Mouse (Mus musculus) heart, embryonic 12.5 days (tissue): ENCODE results near the gene Sgpl1. TPM values are rescaled to one million over a fixed set of nuclear protein-coding genes. Genes with fewer than 3 reads are reported as not detected.

Experiments used
- ATAC-seq: fragments of 200-750 bp; cut with Nextera tagmentation; 2 replicates; pipeline ENCODE4 v1.8.0; 2017; ENCODE audit warnings: moderate TSS enrichment, moderate library complexity; ENCODE audit not compliant: insufficient number of reproducible peaks, low FRiP score
- H3K27ac ChIP-seq: fragments of 300-500 bp; sonication (generic); 2 replicates; pipeline ENCODE4 v1.5.1; 2016; ENCODE audit warnings: mild to moderate bottlenecking, moderate library complexity; ENCODE audit not compliant: poor library complexity, severe bottlenecking
- H3K27me3 ChIP-seq: fragments of 300-500 bp; sonication (generic); replicated peaks from 2 replicates; pipeline ENCODE4 v1.6.1; 2016; ENCODE audit warnings: mild to moderate bottlenecking, moderate library complexity
- H3K36me3 ChIP-seq: fragments of 300-500 bp; sonication (generic); 2 replicates; pipeline ENCODE4 v1.6.1; 2016; ENCODE audit warnings: mild to moderate bottlenecking, moderate library complexity
- H3K4me1 ChIP-seq: fragments of 300-500 bp; sonication (generic); replicated peaks from 2 replicates; pipeline ENCODE4 v1.6.1; 2016; ENCODE audit warnings: mild to moderate bottlenecking
- H3K4me2 ChIP-seq: fragments of 300-500 bp; sonication (generic); 2 replicates; pipeline ENCODE4 v1.6.1; 2016; ENCODE audit warnings: mild to moderate bottlenecking, moderate library complexity
- H3K4me3 ChIP-seq: fragments of 300-500 bp; sonication (generic); 2 replicates; pipeline ENCODE4 v1.5.1; 2016; ENCODE audit warnings: mild to moderate bottlenecking
- H3K9ac ChIP-seq: fragments of 300-500 bp; sonication (generic); 2 replicates; pipeline ENCODE4 v1.6.1; 2016; ENCODE audit warnings: mild to moderate bottlenecking, moderate library complexity
- H3K9me3 ChIP-seq: fragments of 300-500 bp; sonication (generic); replicated peaks from 2 replicates; pipeline ENCODE4 v1.6.1; 2016; ENCODE audit warnings: mild to moderate bottlenecking, moderate library complexity
- WGBS: fragments of 180-500 bp; shearing (Covaris S2); methylation state at CpG from one replicate; pipeline ENCODE4 v1.1.7; 2016; 5-methylcytosine and 5-hydroxymethylcytosine counted together
- microRNA-seq: library from miRNA; unstranded; fragments of <30 nt; microRNA quantifications from one replicate; pipeline ENCODE4, GENCODE M21; 2017
- polyA plus RNA-seq: library from polyadenylated mRNA; unstranded; fragments of >200 nt; fragmentation: Nextera tagmentation; extraction: Ambion mirVana; gene quantifications from 2 replicates; pipeline ENCODE4 v1.2.1, GENCODE M21; 2016

Sgpl1 gene
- polyA plus RNA-seq, 1 experiment from 2014 or later: 37.0 TPM

DNA sequence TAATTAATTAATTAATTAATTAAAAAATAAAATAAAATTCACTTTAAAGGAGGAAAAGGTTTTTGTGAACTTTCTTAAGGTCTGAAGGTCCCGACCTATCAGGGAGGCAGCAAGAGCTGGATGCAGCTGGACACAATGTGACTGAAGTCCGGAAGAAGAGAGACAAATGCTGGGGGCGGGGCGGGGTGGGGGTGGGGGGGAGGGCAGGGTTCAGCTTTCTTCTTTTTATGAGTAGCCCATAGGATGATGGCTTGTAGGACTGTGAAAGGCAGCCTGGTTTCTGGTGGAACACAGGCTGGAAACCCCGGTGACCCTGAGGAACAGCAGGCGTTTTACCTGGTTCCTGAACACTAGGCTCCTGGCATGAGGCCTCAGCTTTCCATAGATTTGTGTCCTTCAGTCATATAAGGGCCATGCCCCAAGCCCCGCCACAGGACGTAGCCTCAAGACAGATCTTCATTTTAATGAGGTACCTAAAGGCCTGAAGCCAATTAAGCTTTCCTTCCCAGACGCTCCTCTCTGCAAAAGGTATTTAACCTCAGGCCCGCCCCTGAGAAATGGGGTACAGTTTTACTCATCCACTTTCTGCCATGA is 84.1 kb downstream of the Sgpl1 start:
- WGBS: 85% methylated on average over 10 of the region's 10 CpGs
- H3K9me3 ChIP-seq: no peaks in the 10 kb centered on the region
- no peak overlapping the region for H3K27ac ChIP-seq
- H3K27me3 ChIP-seq: no peaks in the 10 kb centered on the region
- H3K36me3 ChIP-seq: no peaks in the 10 kb centered on the region
- no peak overlapping the region for H3K9ac ChIP-seq
- peaks cover 34% of the 10 kb centered on the region for H3K4me1 ChIP-seq
- no peak overlapping the region for H3K4me2 ChIP-seq
- ATAC-seq: no peak
- H3K4me3 ChIP-seq: no peak overlapping the region

DNA sequence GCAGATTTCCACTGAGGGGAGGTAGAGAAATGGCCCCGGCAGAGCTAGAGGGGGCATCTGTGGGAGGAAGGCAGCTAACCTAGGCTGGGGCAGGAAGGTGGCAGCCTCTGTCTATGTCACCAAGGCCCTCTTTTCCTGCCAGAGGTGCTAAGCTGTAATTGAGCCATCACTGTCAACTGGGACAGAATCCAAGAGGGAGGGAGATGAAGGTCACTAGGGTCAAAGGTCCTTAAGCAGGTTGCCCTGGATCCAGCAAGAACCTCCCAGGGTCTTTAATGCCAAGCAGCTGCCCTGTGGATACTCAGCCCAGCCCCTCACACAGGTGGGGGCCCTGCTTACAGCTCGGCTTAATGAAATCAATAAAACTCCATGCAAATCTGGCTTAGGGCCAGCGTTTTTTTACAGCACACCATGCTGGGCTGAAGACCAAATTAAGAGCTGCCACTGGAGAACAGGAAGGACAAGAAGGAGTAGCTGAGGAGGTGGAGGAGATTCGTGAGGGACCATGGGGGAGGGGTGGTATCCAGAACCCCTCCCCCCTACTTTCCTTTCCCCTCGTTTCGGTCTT is 87.9 kb downstream of the Sgpl1 start:
- ATAC-seq: no peak
- Histone ChIP-seq H3K4me3 (no peak overlapping the region), H3K4me2 (no peak overlapping the region), H3K27me3 (peaks cover under 1% of the 10 kb centered on the region; the same call in 1 of the 2 replicates), H3K4me1 (peaks cover 13% of the 10 kb centered on the region), H3K27ac (no peak overlapping the region), H3K9ac (no peak overlapping the region), H3K36me3 (no peaks in the 10 kb centered on the region), H3K9me3 (peaks cover 11% of the 10 kb centered on the region)
- WGBS: 31% methylated on average over 6 of the region's 6 CpGs

DNA sequence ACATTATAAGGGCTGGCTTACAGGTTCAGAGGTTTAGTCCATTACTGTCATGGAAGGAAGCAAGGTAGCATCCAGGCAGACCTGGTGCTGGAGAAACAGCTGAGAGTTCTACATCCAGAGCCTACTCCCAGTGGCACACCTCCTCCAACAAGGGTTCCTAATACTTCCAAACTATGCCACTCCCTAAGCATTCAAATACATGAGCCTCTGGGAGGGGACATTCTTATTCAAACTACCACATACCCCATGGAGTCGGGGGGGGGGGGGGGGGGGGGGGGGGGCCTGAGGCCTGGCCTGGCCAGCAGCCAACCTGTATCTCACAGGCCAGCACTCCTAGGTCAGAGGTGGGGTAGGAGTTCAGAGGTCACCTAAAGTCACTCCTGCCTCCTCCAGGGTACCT is 88.4 kb downstream of the Sgpl1 start:
- ATAC-seq: no peak
- no peak overlapping the region for H3K9ac ChIP-seq
- H3K4me2 ChIP-seq: no peak overlapping the region
- H3K4me3 ChIP-seq: no peak overlapping the region
- H3K4me1 ChIP-seq: peaks cover 11% of the 10 kb centered on the region
- H3K27ac ChIP-seq: no peak overlapping the region
- H3K9me3 ChIP-seq: peaks cover 11% of the 10 kb centered on the region
- 0% methylated on average over 1 of the region's 1 CpGs for WGBS
- H3K36me3 ChIP-seq: no peaks in the 10 kb centered on the region
- peaks cover 6% of the 10 kb centered on the region; the same call in 1 of the 2 replicates for H3K27me3 ChIP-seq

DNA sequence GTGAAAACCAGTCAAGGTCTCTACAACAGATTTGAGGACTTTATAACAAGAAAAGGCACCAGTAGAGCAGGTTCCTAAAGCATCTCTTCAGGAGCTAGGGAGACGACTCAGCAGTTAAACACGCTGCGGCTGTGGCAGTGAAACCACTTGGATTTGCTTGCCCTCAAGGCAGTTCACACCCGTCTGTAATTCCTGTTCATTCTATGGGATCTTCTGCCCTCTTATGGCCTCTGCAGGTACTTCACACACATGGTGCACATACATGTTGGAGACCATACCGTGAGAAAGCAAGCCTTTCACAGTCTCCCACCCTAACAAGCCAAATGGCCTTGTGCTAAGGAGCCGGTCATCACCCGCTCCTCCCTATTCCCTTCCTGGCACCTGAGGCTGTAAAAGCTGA is 90.8 kb downstream of the Sgpl1 start:
- 91% methylated on average over 7 of the region's 7 CpGs for WGBS

DNA sequence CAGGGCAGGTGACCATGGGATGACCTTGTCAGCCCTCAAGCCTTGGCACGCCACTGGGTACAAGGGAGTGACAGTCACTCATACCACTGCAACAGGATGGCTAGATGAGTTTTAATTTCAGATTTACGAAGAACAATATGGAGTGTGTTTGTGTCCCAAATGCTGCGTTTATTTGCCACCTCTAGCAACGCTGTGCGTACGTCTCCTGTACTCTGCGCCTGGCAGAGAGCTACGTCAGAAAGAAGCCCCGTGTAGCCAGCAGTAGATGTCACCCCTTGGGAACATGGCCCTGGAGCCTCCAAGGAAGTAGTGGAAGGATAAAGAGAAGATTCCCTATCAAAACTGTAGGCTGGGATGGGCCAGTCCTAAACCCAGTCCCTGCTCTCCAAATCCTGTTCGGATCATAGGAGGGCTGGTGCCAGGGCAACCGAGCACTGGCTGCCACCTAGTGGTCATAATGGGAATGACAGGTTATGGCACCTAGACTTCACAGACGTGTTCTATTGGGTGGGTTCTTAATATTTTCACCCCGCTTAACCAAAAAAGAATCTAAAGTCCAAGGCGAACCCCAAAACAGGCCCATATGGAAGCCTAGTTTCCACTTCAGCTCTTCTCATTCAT is 95.4 kb downstream of the Sgpl1 start:
- H3K4me2 ChIP-seq: no peak overlapping the region
- H3K9me3 ChIP-seq: peaks cover 10% of the 10 kb centered on the region
- H3K9ac ChIP-seq: no peak overlapping the region
- H3K27ac ChIP-seq: no peak overlapping the region
- WGBS: 58% methylated on average over 14 of the region's 14 CpGs
- H3K36me3 ChIP-seq: no peaks in the 10 kb centered on the region
- ATAC-seq: 0 out of 2 replicates have a peak, but pooled peaks have one; percentile 30
- H3K27me3 ChIP-seq: peaks cover 21% of the 10 kb centered on the region
- H3K4me1 ChIP-seq: no peaks in the 10 kb centered on the region
- no peak overlapping the region for H3K4me3 ChIP-seq

More for the DNA sequence above, 90.8 kb downstream of the Sgpl1 start:
- H3K4me2 ChIP-seq: no peak overlapping the region
- H3K27me3 ChIP-seq: peaks cover 15% of the 10 kb centered on the region; the same call in 1 of the 2 replicates
- peaks cover 11% of the 10 kb centered on the region for H3K9me3 ChIP-seq
- no peak overlapping the region for H3K4me3 ChIP-seq
- H3K9ac ChIP-seq: no peak overlapping the region
- H3K4me1 ChIP-seq: peaks cover 11% of the 10 kb centered on the region
- no peak for ATAC-seq
- no peaks in the 10 kb centered on the region for H3K36me3 ChIP-seq
- H3K27ac ChIP-seq: no peak overlapping the region

Small RNA genes within 50 kb of the gene (microRNA-seq; reads per million reads assigned to microRNA genes)
- not detected for gene Gm44308

Other genes starting within 250 kb of the Sgpl1 start
- gene Pcbd1, start 58.4 kb downstream of the Sgpl1 start, polyA plus RNA-seq: 68.6 and 69.1 TPM in 2 replicates
- not detected in 2 replicates for gene Tbata, start 24.3 kb upstream of the Sgpl1 start, polyA plus RNA-seq
- 1.1 and 1.2 TPM in 2 replicates for gene Adamts14, start 125.7 kb upstream of the Sgpl1 start, polyA plus RNA-seq
- gene Prf1, start 150.1 kb upstream of the Sgpl1 start, polyA plus RNA-seq: 0.10 TPM in 1 of 2 replicates, not detected in the other
- gene Pald1, start 235.8 kb upstream of the Sgpl1 start, polyA plus RNA-seq: 33.9 and 37.4 TPM in 2 replicates